Mouse (Mus musculus): ENCODE results near the gene Ccnb1. TPM values are rescaled to one million over a fixed set of nuclear protein-coding genes. Genes with fewer than 3 reads are reported as not detected.

Gene Ccnb1
- total and polyA plus RNA-seq, 2 experiments = 0.26 to 0.37 TPM

DNA sequence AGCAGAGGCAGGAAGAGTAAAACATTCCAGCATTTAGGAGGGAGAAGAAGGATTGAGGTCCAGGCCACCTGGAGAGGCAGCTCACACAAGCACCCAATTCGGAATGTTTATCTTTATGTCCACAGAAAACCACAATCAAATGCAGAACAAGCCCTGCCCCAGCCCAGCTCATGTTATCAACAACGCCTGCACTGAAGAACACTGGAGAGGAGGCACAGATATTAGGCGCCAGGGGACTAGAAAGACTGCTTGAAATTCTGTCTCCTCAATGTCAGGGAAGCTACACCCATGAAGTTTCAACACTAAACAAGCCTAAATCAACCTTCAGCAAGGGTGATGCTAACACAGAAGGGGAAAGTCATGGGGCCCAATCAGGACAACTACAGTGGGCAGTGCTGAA is 8.9 kb downstream of the Ccnb1 start:
- no peaks in the 10 kb centered on the region for H3K79me2 ChIP-seq (ENCODE audit: control insufficient read depth, insufficient read depth, low read length)
- no peak overlapping the region for H3K9ac ChIP-seq (ENCODE audit: low read depth, low read length)
- peaks cover 4% of the 10 kb centered on the region; the same call in 1 of the 2 replicates for H3K4me1 ChIP-seq (ENCODE audit: control insufficient read depth, insufficient read depth, low read length)
- H3K36me3 ChIP-seq (ENCODE audit: control insufficient read depth, insufficient read depth, low read length) = no peaks in the 10 kb centered on the region
- DNase-seq (ENCODE audit: extremely low read depth, low read depth, low spot score) = no peak
- TF ChIP-seq POLR2A (IDR thresholded peaks at IDR 0.05; ENCODE audit: extremely low read depth, insufficient read depth, low read length) (no peak), CTCF (IDR thresholded peaks at IDR 0.05; ENCODE audit: low read depth, low read length) (no peak)
- WGBS = 87% methylated on average over 3 of the region's 3 CpGs
- H3K27me3 ChIP-seq (ENCODE audit: control insufficient read depth, insufficient read depth, low read length) = no peaks in the 10 kb centered on the region
- no peak overlapping the region for H3K4me3 ChIP-seq (ENCODE audit: insufficient read depth, low read depth, low read length)
- H3K27ac ChIP-seq (replicated peaks; ENCODE audit: insufficient read depth, low read depth, low read length) = no peak overlapping the region

GRCm38 (mm10) chr13:100776710-100777109 is 9.7 kb downstream of the Ccnb1 start:
- no peaks in the 10 kb centered on the region for H3K36me3 ChIP-seq (ENCODE audit: control insufficient read depth, insufficient read depth, low read length)
- H3K27me3 ChIP-seq (ENCODE audit: control insufficient read depth, insufficient read depth, low read length) = no peaks in the 10 kb centered on the region
- H3K4me1 ChIP-seq (ENCODE audit: control insufficient read depth, insufficient read depth, low read length) = peaks cover 4% of the 10 kb centered on the region; the same call in 1 of the 2 replicates
- TF ChIP-seq POLR2A (IDR thresholded peaks at IDR 0.05; ENCODE audit: extremely low read depth, insufficient read depth, low read length) = no peak
- no peak for TF ChIP-seq CTCF (IDR thresholded peaks at IDR 0.05; ENCODE audit: low read depth, low read length)
- 66% methylated on average over 6 of the region's 6 CpGs for WGBS
- DNase-seq (ENCODE audit: extremely low read depth, low read depth, low spot score) = no peak
- H3K4me3 ChIP-seq (ENCODE audit: insufficient read depth, low read depth, low read length) = no peak overlapping the region
- no peaks in the 10 kb centered on the region for H3K79me2 ChIP-seq (ENCODE audit: control insufficient read depth, insufficient read depth, low read length)
- H3K27ac ChIP-seq (replicated peaks; ENCODE audit: insufficient read depth, low read depth, low read length) = no peak overlapping the region
- no peak overlapping the region for H3K9ac ChIP-seq (ENCODE audit: low read depth, low read length)

DNA sequence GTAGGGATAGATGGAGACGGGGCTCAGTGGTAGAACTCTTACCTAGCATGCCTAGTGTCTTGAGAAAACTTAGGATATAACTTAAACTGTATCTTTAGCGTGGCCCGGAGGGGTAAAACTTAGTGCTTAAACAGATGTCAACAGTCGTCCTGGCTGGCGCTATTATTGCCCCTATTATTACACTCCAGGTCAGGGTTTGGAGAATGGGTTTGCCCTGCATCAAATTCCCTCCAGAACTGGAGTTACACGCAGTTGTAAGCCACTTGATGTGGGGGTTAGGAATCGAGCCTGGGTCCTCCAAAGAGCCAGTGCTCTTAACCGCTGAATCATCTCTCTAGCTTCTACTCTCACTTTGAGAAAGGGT is 10.3 kb downstream of the Ccnb1 start:
- no peaks in the 10 kb centered on the region for H3K27me3 ChIP-seq (ENCODE audit: control insufficient read depth, insufficient read depth, low read length)
- no peak for TF ChIP-seq POLR2A (IDR thresholded peaks at IDR 0.05; ENCODE audit: extremely low read depth, insufficient read depth, low read length)
- no peak for TF ChIP-seq CTCF (IDR thresholded peaks at IDR 0.05; ENCODE audit: low read depth, low read length)
- no peaks in the 10 kb centered on the region for H3K79me2 ChIP-seq (ENCODE audit: control insufficient read depth, insufficient read depth, low read length)
- H3K27ac ChIP-seq (replicated peaks; ENCODE audit: insufficient read depth, low read depth, low read length) = no peak overlapping the region
- WGBS = 8% methylated on average over 8 of the region's 8 CpGs
- peak overlapping the region; percentile 43 for H3K4me3 ChIP-seq (ENCODE audit: insufficient read depth, low read depth, low read length)
- H3K9ac ChIP-seq (ENCODE audit: low read depth, low read length) = no peak overlapping the region
- no peak for DNase-seq (ENCODE audit: extremely low read depth, low read depth, low spot score)
- H3K36me3 ChIP-seq (ENCODE audit: control insufficient read depth, insufficient read depth, low read length) = no peaks in the 10 kb centered on the region
- peaks cover 4% of the 10 kb centered on the region; the same call in 1 of the 2 replicates for H3K4me1 ChIP-seq (ENCODE audit: control insufficient read depth, insufficient read depth, low read length)

DNA sequence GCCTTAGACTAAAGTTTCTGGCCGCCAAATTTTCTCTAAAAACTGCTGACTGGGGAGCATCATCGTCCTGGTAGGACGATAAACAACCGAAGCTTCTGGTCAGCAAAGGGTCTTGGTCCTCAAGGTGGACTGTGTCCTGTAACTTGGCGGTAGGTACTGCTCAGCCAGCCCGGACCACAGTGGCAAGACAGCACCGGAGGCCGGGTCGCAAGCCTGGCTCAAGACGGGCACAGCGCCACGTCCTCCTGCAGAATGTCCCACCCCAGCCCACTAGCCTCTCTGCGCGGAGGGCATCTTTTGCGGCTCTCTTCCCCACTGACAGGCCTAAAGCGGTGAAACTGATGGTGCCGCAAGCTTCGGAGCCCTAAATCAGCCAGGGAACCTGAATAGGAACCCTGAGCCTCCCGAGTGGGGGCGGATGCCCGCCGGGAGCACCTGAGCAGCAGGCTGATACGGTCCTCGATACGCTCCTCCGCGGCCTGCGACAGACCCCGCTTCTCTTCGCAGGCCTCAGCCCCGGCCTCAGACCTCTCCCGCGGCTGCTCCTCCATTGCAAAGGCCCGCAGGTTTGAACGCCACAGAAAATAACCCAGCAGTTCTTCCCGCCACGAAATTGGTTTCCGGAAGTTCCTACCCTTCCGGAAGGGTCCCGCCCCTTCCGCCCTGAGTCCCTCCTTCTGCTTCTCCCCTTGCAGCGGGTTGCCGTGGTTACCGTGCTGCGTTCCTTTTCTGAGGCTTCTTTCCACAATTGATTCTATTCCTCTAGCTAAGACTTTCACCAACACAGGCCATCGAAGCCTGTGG is 10.9 kb downstream of the Ccnb1 start, which contains the start of gene Cenph:
Gene Cenph, minus strand, starts transcription at position 648 of the 804 bp plus-strand sequence.
- no peaks in the 10 kb centered on the region for H3K27me3 ChIP-seq (ENCODE audit: control insufficient read depth, insufficient read depth, low read length)
- TF ChIP-seq CTCF (IDR thresholded peaks at IDR 0.05; ENCODE audit: low read depth, low read length) = no peak
- no peak for TF ChIP-seq POLR2A (IDR thresholded peaks at IDR 0.05; ENCODE audit: extremely low read depth, insufficient read depth, low read length)
- H3K9ac ChIP-seq (ENCODE audit: low read depth, low read length) = peak within 1 kb of the TSS; percentile 44; the same call in 1 of the 2 replicates
- H3K36me3 ChIP-seq (ENCODE audit: control insufficient read depth, insufficient read depth, low read length) = no peaks in the 10 kb centered on the region
- peaks cover 4% of the 10 kb centered on the region; the same call in 1 of the 2 replicates for H3K4me1 ChIP-seq (ENCODE audit: control insufficient read depth, insufficient read depth, low read length)
- H3K4me3 ChIP-seq (ENCODE audit: insufficient read depth, low read depth, low read length) = peak within 1 kb of the TSS; percentile 72
- WGBS = under 1% methylated on average over 46 of the region's 46 CpGs
- no peak within 1 kb of the TSS for H3K27ac ChIP-seq (replicated peaks; ENCODE audit: insufficient read depth, low read depth, low read length)
- no peaks in the 10 kb centered on the region for H3K79me2 ChIP-seq (ENCODE audit: control insufficient read depth, insufficient read depth, low read length)
- DNase-seq (ENCODE audit: extremely low read depth, low read depth, low spot score) = peak; percentile 70

GRCm38 (mm10) chr13:100774704-100775103 is 11.7 kb downstream of the Ccnb1 start:
- Histone ChIP-seq H3K9ac (ENCODE audit: low read depth, low read length) (no peak overlapping the region), H3K4me1 (ENCODE audit: control insufficient read depth, insufficient read depth, low read length) (peaks cover 4% of the 10 kb centered on the region; the same call in 1 of the 2 replicates), H3K27me3 (ENCODE audit: control insufficient read depth, insufficient read depth, low read length) (no peaks in the 10 kb centered on the region), H3K4me3 (ENCODE audit: insufficient read depth, low read depth, low read length) (no peak overlapping the region), H3K36me3 (ENCODE audit: control insufficient read depth, insufficient read depth, low read length) (no peaks in the 10 kb centered on the region), H3K27ac (replicated peaks; ENCODE audit: insufficient read depth, low read depth, low read length) (no peak overlapping the region), H3K79me2 (ENCODE audit: control insufficient read depth, insufficient read depth, low read length) (no peaks in the 10 kb centered on the region)
- no peak for TF ChIP-seq POLR2A (IDR thresholded peaks at IDR 0.05; ENCODE audit: extremely low read depth, insufficient read depth, low read length)
- TF ChIP-seq CTCF (IDR thresholded peaks at IDR 0.05; ENCODE audit: low read depth, low read length) = no peak
- DNase-seq (ENCODE audit: extremely low read depth, low read depth, low spot score) = no peak

- 59% methylated on average over 2 of the region's 2 CpGs for WGBS
- Histone ChIP-seq H3K4me1 (ENCODE audit: control insufficient read depth, insufficient read depth, low read length) (no peaks in the 10 kb centered on the region), H3K79me2 (ENCODE audit: control insufficient read depth, insufficient read depth, low read length) (no peaks in the 10 kb centered on the region), H3K36me3 (ENCODE audit: control insufficient read depth, insufficient read depth, low read length) (no peaks in the 10 kb centered on the region), H3K27ac (replicated peaks; ENCODE audit: insufficient read depth, low read depth, low read length) (no peak overlapping the region), H3K9ac (ENCODE audit: low read depth, low read length) (no peak overlapping the region), H3K4me3 (ENCODE audit: insufficient read depth, low read depth, low read length) (no peak overlapping the region), H3K27me3 (ENCODE audit: control insufficient read depth, insufficient read depth, low read length) (no peaks in the 10 kb centered on the region)
- peak; percentile 8 for DNase-seq (ENCODE audit: extremely low read depth, low read depth, low spot score)
- no peak for TF ChIP-seq CTCF (IDR thresholded peaks at IDR 0.05; ENCODE audit: low read depth, low read length)
- TF ChIP-seq POLR2A (IDR thresholded peaks at IDR 0.05; ENCODE audit: extremely low read depth, insufficient read depth, low read length) = no peak
Measured at GRCm38 (mm10) chr13:100755329-100755728, 31.0 kb downstream of the Ccnb1 start.
